21 mouse cellular contexts compared by ENCODE assay signal in the genomic region with DNA sequence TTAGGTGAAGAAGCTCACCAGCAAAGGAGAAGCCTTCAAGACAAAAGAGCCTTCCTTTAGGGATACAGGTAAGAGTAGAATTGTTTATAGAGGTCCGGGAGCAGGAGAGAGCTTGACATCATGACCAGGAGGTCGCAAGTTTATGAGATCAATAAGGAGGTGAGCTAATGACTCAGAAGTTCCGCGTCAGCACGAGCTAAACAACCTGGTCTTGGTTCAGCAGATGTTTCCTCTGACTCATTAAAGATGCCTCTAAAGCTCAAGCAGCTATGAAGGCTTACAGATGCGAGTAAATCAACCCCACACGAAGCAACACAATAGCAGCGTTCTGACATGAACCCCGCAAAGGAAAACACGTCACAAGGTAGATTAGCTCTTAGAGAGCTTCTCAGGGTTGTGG.
"Had no signal": no experiment of that assay in that cellular context is flagged by ENCODE, and none has a peak within 500 bp of the region (broad histone marks: within the 10 kb centered on the region; RNA-seq: fewer than 3 reads in every experiment).

No protein-coding gene starts in this region.

- ATAC-seq: inflammation-experienced regulatory T-cells, adult 6 months; liver, embryonic 12.5 days had no signal

- H3K36me3 ChIP-seq: limb, embryonic 10.5 days; limb, embryonic 13.5 days; liver, embryonic 12.5 days; liver, embryonic 15.5 days; lung, embryonic 15.5 days; midbrain, embryonic 10.5 days; neural tube, embryonic 12.5 days; neural tube, embryonic 15.5 days; stomach, embryonic 15.5 days had no signal

- H3K4me2 ChIP-seq: limb, embryonic 13.5 days; liver, embryonic 12.5 days; liver, embryonic 15.5 days; lung, embryonic 15.5 days; neural tube, embryonic 12.5 days; neural tube, embryonic 15.5 days; stomach, embryonic 15.5 days had no signal

- DNase-seq: kidney, adult 11 months; liver; lung, adult 18-20 months; lung, postnatal 10 days; lung, postnatal 36 days; midbrain, embryonic 14.5 days; retina, postnatal 1 day; right cerebral cortex, postnatal 25 days; spleen, adult 18-20 months; thymus, postnatal 36 days had no signal

- H3K27ac ChIP-seq: limb, embryonic 10.5 days; limb, embryonic 13.5 days; liver, embryonic 12.5 days; liver, embryonic 15.5 days; lung, embryonic 15.5 days; midbrain, embryonic 10.5 days; neural tube, embryonic 12.5 days; neural tube, embryonic 15.5 days; stomach, embryonic 15.5 days had no signal

- H3K9ac ChIP-seq: limb, embryonic 13.5 days; liver, embryonic 12.5 days; liver, embryonic 15.5 days; lung, embryonic 15.5 days; neural tube, embryonic 12.5 days; neural tube, embryonic 15.5 days; stomach, embryonic 15.5 days had no signal

- H3K27me3 ChIP-seq: limb, embryonic 13.5 days; liver, embryonic 12.5 days; liver, embryonic 15.5 days; lung, embryonic 15.5 days; megakaryocyte, embryonic 14.5 days; neural tube, embryonic 12.5 days; neural tube, embryonic 15.5 days; stomach, embryonic 15.5 days had no signal

- H3K4me1 ChIP-seq: liver, embryonic 12.5 days; liver, embryonic 15.5 days; megakaryocyte, embryonic 14.5 days; neural tube, embryonic 12.5 days; stomach, embryonic 15.5 days had no signal

- H3K9me3 ChIP-seq: limb, embryonic 10.5 days; limb, embryonic 13.5 days; liver, embryonic 12.5 days; liver, embryonic 15.5 days; lung, embryonic 15.5 days; midbrain, embryonic 10.5 days; neural tube, embryonic 12.5 days; neural tube, embryonic 15.5 days; stomach, embryonic 15.5 days had no signal

- H3K4me3 ChIP-seq: limb, embryonic 10.5 days; limb, embryonic 13.5 days; liver, embryonic 12.5 days; liver, embryonic 15.5 days; lung, embryonic 15.5 days; megakaryocyte, embryonic 14.5 days; midbrain, embryonic 10.5 days; neural tube, embryonic 12.5 days; neural tube, embryonic 15.5 days; stomach, embryonic 15.5 days had no signal
